Mouse (Mus musculus): Measurements from ENCODE around the gene Wdr74. TPM values are rescaled to one million over a fixed set of nuclear protein-coding genes. Genes with fewer than 3 reads are reported as not detected.

Wdr74 gene
- total and polyA plus RNA-seq, 2 experiments, result 12.5 to 28.9 TPM

- Histone ChIP-seq H3K79me2 (ENCODE audit: control insufficient read depth, insufficient read depth, low read length) (peaks cover 16% of the 10 kb centered on the region; the same call in 1 of the 2 replicates), H3K27me3 (ENCODE audit: control insufficient read depth, insufficient read depth, low read length) (no peaks in the 10 kb centered on the region), H3K9ac (ENCODE audit: low read depth, low read length) (peak within 1 kb of the TSS; percentile 87), H3K27ac (replicated peaks; ENCODE audit: insufficient read depth, low read depth, low read length) (peak within 1 kb of the TSS; percentile 69), H3K36me3 (ENCODE audit: control insufficient read depth, insufficient read depth, low read length) (peaks cover 36% of the 10 kb centered on the region), H3K4me3 (ENCODE audit: insufficient read depth, low read depth, low read length) (peak within 1 kb of the TSS; percentile 91), H3K4me1 (ENCODE audit: control insufficient read depth, insufficient read depth, low read length) (peaks cover 20% of the 10 kb centered on the region)
- DNase-seq (ENCODE audit: extremely low read depth, low read depth, low spot score), result peak; percentile 67
- TF ChIP-seq POLR2A (IDR thresholded peaks at IDR 0.05; ENCODE audit: extremely low read depth, insufficient read depth, low read length) (peak; percentile 75), CTCF (IDR thresholded peaks at IDR 0.05; ENCODE audit: low read depth, low read length) (no peak)
- WGBS, result 16% methylated on average over 29 of the region's 29 CpGs
Observed at GRCm38 (mm10) chr19:8770567-8771270, 35.1 kb downstream of the Wdr74 start, which contains the start of gene Tmem223. Gene Tmem223, plus strand, starts transcription at chr19:8770996.

GRCm38 (mm10) chr19:8772996-8773395 lies 37.4 kb downstream of the Wdr74 start:
- 74% methylated on average over 5 of the region's 5 CpGs for WGBS
- H3K36me3 ChIP-seq (ENCODE audit: control insufficient read depth, insufficient read depth, low read length), result peaks cover 15% of the 10 kb centered on the region
- H3K4me1 ChIP-seq (ENCODE audit: control insufficient read depth, insufficient read depth, low read length), result peaks cover 20% of the 10 kb centered on the region
- H3K27me3 ChIP-seq (ENCODE audit: control insufficient read depth, insufficient read depth, low read length), result no peaks in the 10 kb centered on the region
- DNase-seq (ENCODE audit: extremely low read depth, low read depth, low spot score), result no peak
- peaks cover 16% of the 10 kb centered on the region; the same call in 1 of the 2 replicates for H3K79me2 ChIP-seq (ENCODE audit: control insufficient read depth, insufficient read depth, low read length)
- H3K4me3 ChIP-seq (ENCODE audit: insufficient read depth, low read depth, low read length), result no peak overlapping the region
- TF ChIP-seq POLR2A (IDR thresholded peaks at IDR 0.05; ENCODE audit: extremely low read depth, insufficient read depth, low read length) (no peak), CTCF (IDR thresholded peaks at IDR 0.05; ENCODE audit: low read depth, low read length) (no peak)
- no peak overlapping the region for H3K27ac ChIP-seq (replicated peaks; ENCODE audit: insufficient read depth, low read depth, low read length)
- no peak overlapping the region for H3K9ac ChIP-seq (ENCODE audit: low read depth, low read length)

- TF ChIP-seq POLR2A (IDR thresholded peaks at IDR 0.05; ENCODE audit: extremely low read depth, insufficient read depth, low read length), result no peak
- no peak for TF ChIP-seq CTCF (IDR thresholded peaks at IDR 0.05; ENCODE audit: low read depth, low read length)
- DNase-seq (ENCODE audit: extremely low read depth, low read depth, low spot score), result no peak
Observed at GRCm38 (mm10) chr19:8773409-8773808, 37.8 kb downstream of the Wdr74 start.

GRCm38 (mm10) chr19:8774086-8774835 lies 38.6 kb downstream of the Wdr74 start, which contains the start of gene Tmem179b:
Gene Tmem179b, minus strand, starts transcription at chr19:8774467.
- under 1% methylated on average over 68 of the region's 68 CpGs for WGBS

More at GRCm38 (mm10) chr19:8773409-8773808, 37.8 kb downstream of the Wdr74 start:
- Histone ChIP-seq H3K27me3 (ENCODE audit: control insufficient read depth, insufficient read depth, low read length) (no peaks in the 10 kb centered on the region), H3K9ac (ENCODE audit: low read depth, low read length) (peak overlapping the region; percentile 59), H3K4me1 (ENCODE audit: control insufficient read depth, insufficient read depth, low read length) (peaks cover 20% of the 10 kb centered on the region), H3K36me3 (ENCODE audit: control insufficient read depth, insufficient read depth, low read length) (peaks cover 11% of the 10 kb centered on the region), H3K79me2 (ENCODE audit: control insufficient read depth, insufficient read depth, low read length) (peaks cover 16% of the 10 kb centered on the region; the same call in 1 of the 2 replicates), H3K4me3 (ENCODE audit: insufficient read depth, low read depth, low read length) (peak overlapping the region; percentile 98; the same call in 1 of the 2 replicates), H3K27ac (replicated peaks; ENCODE audit: insufficient read depth, low read depth, low read length) (no peak overlapping the region)
- WGBS, result 44% methylated on average over 6 of the region's 6 CpGs

GRCm38 (mm10) chr19:8774951-8775421 lies 39.4 kb downstream of the Wdr74 start:
- WGBS, result 2% methylated on average over 20 of the region's 20 CpGs
- TF ChIP-seq CTCF (IDR thresholded peaks at IDR 0.05; ENCODE audit: low read depth, low read length) (no peak), POLR2A (IDR thresholded peaks at IDR 0.05; ENCODE audit: extremely low read depth, insufficient read depth, low read length) (no peak)
- no peak for DNase-seq (ENCODE audit: extremely low read depth, low read depth, low spot score)
- no peaks in the 10 kb centered on the region for H3K27me3 ChIP-seq (ENCODE audit: control insufficient read depth, insufficient read depth, low read length)
- peaks cover 20% of the 10 kb centered on the region for H3K4me1 ChIP-seq (ENCODE audit: control insufficient read depth, insufficient read depth, low read length)
- peaks cover 16% of the 10 kb centered on the region; the same call in 1 of the 2 replicates for H3K79me2 ChIP-seq (ENCODE audit: control insufficient read depth, insufficient read depth, low read length)
- peak overlapping the region; percentile 98 for H3K4me3 ChIP-seq (ENCODE audit: insufficient read depth, low read depth, low read length)
- peak overlapping the region; percentile 91 for H3K27ac ChIP-seq (replicated peaks; ENCODE audit: insufficient read depth, low read depth, low read length)
- peak overlapping the region; percentile 95 for H3K9ac ChIP-seq (ENCODE audit: low read depth, low read length)
- peaks cover 4% of the 10 kb centered on the region; the same call in 1 of the 2 replicates for H3K36me3 ChIP-seq (ENCODE audit: control insufficient read depth, insufficient read depth, low read length)

More at GRCm38 (mm10) chr19:8774086-8774835, 38.6 kb downstream of the Wdr74 start, which contains the start of gene Tmem179b:
- peak within 1 kb of the TSS; percentile 98 for H3K4me3 ChIP-seq (ENCODE audit: insufficient read depth, low read depth, low read length)
- peaks cover 16% of the 10 kb centered on the region; the same call in 1 of the 2 replicates for H3K79me2 ChIP-seq (ENCODE audit: control insufficient read depth, insufficient read depth, low read length)
- TF ChIP-seq CTCF (IDR thresholded peaks at IDR 0.05; ENCODE audit: low read depth, low read length), result no peak
- peak; percentile 95 for TF ChIP-seq POLR2A (IDR thresholded peaks at IDR 0.05; ENCODE audit: extremely low read depth, insufficient read depth, low read length)
- peak; percentile 81 for DNase-seq (ENCODE audit: extremely low read depth, low read depth, low spot score)
- H3K36me3 ChIP-seq (ENCODE audit: control insufficient read depth, insufficient read depth, low read length), result peaks cover 6% of the 10 kb centered on the region; the same call in 1 of the 2 replicates
- peaks cover 20% of the 10 kb centered on the region for H3K4me1 ChIP-seq (ENCODE audit: control insufficient read depth, insufficient read depth, low read length)
- peak within 1 kb of the TSS; percentile 99 for H3K9ac ChIP-seq (ENCODE audit: low read depth, low read length)
- peak within 1 kb of the TSS; percentile 91 for H3K27ac ChIP-seq (replicated peaks; ENCODE audit: insufficient read depth, low read depth, low read length)
- no peaks in the 10 kb centered on the region for H3K27me3 ChIP-seq (ENCODE audit: control insufficient read depth, insufficient read depth, low read length)

Measured in liver, adult 2 months (tissue).